Mouse (Mus musculus) embryonic facial prominence, embryonic 14.5 days (tissue): Measurements from ENCODE around the gene Lexm. TPM values are rescaled to one million over a fixed set of nuclear protein-coding genes. Genes with fewer than 3 reads are reported as not detected.

ENCODE experiments used
- ATAC-seq: fragments of 200-750 bp; cut with Nextera tagmentation; 2 replicates; pipeline ENCODE4 v1.8.0; 2017; ENCODE audit warnings: low read depth, moderate number of reproducible peaks, moderate TSS enrichment
- DNase-seq: peaks from one replicate; pipeline ENCODE4 v3.0.0-alpha.2; 2015; ENCODE audit warnings: low spot score
- H3K27ac ChIP-seq: fragments of 300-500 bp; sonication (generic); replicated peaks from 2 replicates; pipeline ENCODE4 v1.5.1; 2014; ENCODE audit warnings: low read depth, mild to moderate bottlenecking, low read length, moderate library complexity
- H3K27me3 ChIP-seq: fragments of 300-500 bp; sonication (generic); replicated peaks from 2 replicates; pipeline ENCODE4 v1.6.1; 2014; ENCODE audit warnings: low read length; ENCODE audit not compliant: control insufficient read depth, insufficient read depth
- H3K36me3 ChIP-seq: fragments of 300-500 bp; sonication (generic); 2 replicates; pipeline ENCODE4 v1.6.1; 2014; ENCODE audit warnings: low read length, mixed read lengths; ENCODE audit not compliant: control insufficient read depth, insufficient read depth
- H3K4me1 ChIP-seq: fragments of 300-500 bp; sonication (generic); 2 replicates; pipeline ENCODE4 v1.6.1; 2014; ENCODE audit warnings: antibody characterized with exemption, low read length; ENCODE audit not compliant: control insufficient read depth, insufficient read depth
- H3K4me2 ChIP-seq: fragments of 300-500 bp; sonication (generic); 2 replicates; pipeline ENCODE4 v1.6.1; 2014; ENCODE audit warnings: low read depth, mild to moderate bottlenecking, low read length, moderate library complexity, mixed read lengths
- H3K4me3 ChIP-seq: fragments of 300-500 bp; sonication (generic); 2 replicates; pipeline ENCODE4 v1.5.1; 2014; ENCODE audit warnings: low read depth, mild to moderate bottlenecking, low read length
- H3K9ac ChIP-seq: fragments of 300-500 bp; sonication (generic); 2 replicates; pipeline ENCODE4 v1.6.1; 2014; ENCODE audit warnings: low read depth, mild to moderate bottlenecking, low read length, moderate library complexity, mixed read lengths
- H3K9me3 ChIP-seq: fragments of 300-500 bp; sonication (generic); 2 replicates; pipeline ENCODE4 v1.6.1; 2016; ENCODE audit warnings: low read length; ENCODE audit not compliant: control insufficient read depth
- WGBS: fragments of 180-500 bp; shearing (Covaris S2); extraction: QIAGEN DNeasy Blood & Tissue Kit; methylation state at CpG from one replicate; pipeline ENCODE4 v1.1.7; 2014; 5-methylcytosine and 5-hydroxymethylcytosine counted together
- polyA plus RNA-seq: library from polyadenylated mRNA; unstranded; fragments of >200 nt; fragmentation: Nextera tagmentation; extraction: Ambion mirVana; gene quantifications from 2 replicates; pipeline ENCODE4 v1.2.1, GENCODE M21; 2014

Gene Lexm
- polyA plus RNA-seq, 1 experiment from 2014 or later = not detected

GRCm38 (mm10) chr4:106557262-106557661 lies 59.8 kb downstream of the Lexm start:
- H3K36me3 ChIP-seq = no peaks in the 10 kb centered on the region
- H3K4me3 ChIP-seq = no peak overlapping the region
- ATAC-seq (no peak), DNase-seq (no peak)
- H3K9me3 ChIP-seq = no peaks in the 10 kb centered on the region
- 0 out of 2 replicates have a peak, but pooled peaks cover 3% of the 10 kb centered on the region for H3K27me3 ChIP-seq
- H3K4me1 ChIP-seq = peaks cover 10% of the 10 kb centered on the region
- no peak overlapping the region for H3K9ac ChIP-seq
- WGBS = 72% methylated on average over 5 of the region's 5 CpGs
- H3K27ac ChIP-seq = no peak overlapping the region
- no peak overlapping the region for H3K4me2 ChIP-seq

DNA sequence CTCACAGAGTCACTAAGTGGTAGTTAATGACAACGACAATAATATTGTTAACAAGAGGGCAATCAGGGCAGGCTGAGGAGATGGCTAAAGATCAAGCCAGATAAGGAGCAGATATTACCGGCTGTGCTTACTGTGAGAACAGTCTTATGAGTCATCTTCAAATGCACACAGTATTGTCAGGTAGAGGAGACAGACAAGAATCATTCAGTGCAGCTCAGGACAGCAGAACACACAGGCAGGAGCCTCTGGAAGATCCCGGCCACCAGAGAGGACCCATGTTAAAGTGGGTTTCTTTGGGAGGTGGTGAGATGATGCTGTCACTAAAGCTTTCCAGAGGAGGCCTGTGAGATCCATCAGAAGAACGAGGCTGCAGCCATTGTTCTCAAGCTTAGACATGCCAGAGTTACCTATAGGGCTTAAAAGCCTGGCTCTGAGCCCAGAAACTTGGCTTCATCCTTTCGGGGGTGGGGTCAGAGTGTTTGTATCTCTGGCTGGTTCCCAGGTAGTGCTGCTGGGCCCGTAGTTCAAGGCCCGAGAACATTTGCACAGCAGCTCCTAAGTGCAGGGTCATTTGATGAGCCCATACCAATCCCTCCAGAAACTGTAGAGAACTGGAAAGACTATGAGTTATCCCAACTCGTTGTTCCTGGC lies 66.4 kb downstream of the Lexm start:
- Histone ChIP-seq H3K27me3 (no peaks in the 10 kb centered on the region), H3K9me3 (no peaks in the 10 kb centered on the region), H3K9ac (no peak overlapping the region), H3K4me1 (no peaks in the 10 kb centered on the region), H3K4me2 (no peak overlapping the region), H3K27ac (no peak overlapping the region), H3K36me3 (no peaks in the 10 kb centered on the region), H3K4me3 (no peak overlapping the region)
- 63% methylated on average over 8 of the region's 8 CpGs for WGBS
- DNase-seq = peak; percentile 83
- peak; percentile 75; the same call in 1 of the 2 replicates for ATAC-seq

DNA sequence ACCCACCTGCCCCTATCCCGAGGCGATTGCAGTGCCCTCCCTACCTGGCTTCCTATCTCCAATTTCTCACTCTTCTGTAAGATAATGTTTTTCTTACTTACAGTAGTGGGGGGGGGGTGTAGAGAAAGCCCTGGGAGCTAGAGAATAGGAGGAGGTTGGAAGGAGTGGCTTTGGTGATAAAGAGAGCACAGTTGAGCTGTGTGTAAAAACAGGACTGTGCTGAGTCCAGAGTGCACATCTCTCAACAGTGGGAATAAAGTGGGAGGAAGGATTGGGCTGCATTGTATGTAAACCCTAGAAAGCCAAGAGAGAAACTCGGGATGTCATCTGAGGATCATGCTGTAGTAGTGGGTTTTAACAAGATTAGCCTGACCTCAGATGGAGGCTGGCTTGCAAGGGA lies 68.9 kb downstream of the Lexm start:
- ATAC-seq (no peak), DNase-seq (no peak)
- Histone ChIP-seq H3K27me3 (no peaks in the 10 kb centered on the region), H3K9me3 (no peaks in the 10 kb centered on the region), H3K36me3 (no peaks in the 10 kb centered on the region), H3K9ac (no peak overlapping the region), H3K27ac (no peak overlapping the region), H3K4me3 (no peak overlapping the region), H3K4me1 (no peaks in the 10 kb centered on the region), H3K4me2 (no peak overlapping the region)
- WGBS = 79% methylated on average over 3 of the region's 3 CpGs

GRCm38 (mm10) chr4:106546896-106547295 lies 70.1 kb downstream of the Lexm start:
- no peak overlapping the region for H3K4me3 ChIP-seq
- no peaks in the 10 kb centered on the region for H3K4me1 ChIP-seq
- H3K9me3 ChIP-seq = no peaks in the 10 kb centered on the region
- no peak overlapping the region for H3K9ac ChIP-seq
- H3K27me3 ChIP-seq = no peaks in the 10 kb centered on the region
- no peak overlapping the region for H3K27ac ChIP-seq
- no peak for ATAC-seq
- no peaks in the 10 kb centered on the region for H3K36me3 ChIP-seq
- DNase-seq = no peak
- 74% methylated on average over 1 of the region's 1 CpGs for WGBS
- no peak overlapping the region for H3K4me2 ChIP-seq

- 65% methylated on average over 8 of the region's 8 CpGs for WGBS
These were observed 71.1 kb downstream of the Lexm start for GRCm38 (mm10) chr4:106545817-106546373.

GRCm38 (mm10) chr4:106542211-106542610 lies 74.8 kb downstream of the Lexm start:
- H3K9ac ChIP-seq = no peak overlapping the region
- no peak overlapping the region for H3K27ac ChIP-seq
- H3K4me1 ChIP-seq = no peaks in the 10 kb centered on the region
- DNase-seq (no peak), ATAC-seq (no peak)
- no peaks in the 10 kb centered on the region for H3K36me3 ChIP-seq
- no peak overlapping the region for H3K4me2 ChIP-seq
- no peaks in the 10 kb centered on the region for H3K9me3 ChIP-seq
- no peaks in the 10 kb centered on the region for H3K27me3 ChIP-seq
- H3K4me3 ChIP-seq = no peak overlapping the region
- WGBS = 70% methylated on average over 2 of the region's 2 CpGs

More at GRCm38 (mm10) chr4:106545817-106546373, 71.1 kb downstream of the Lexm start:
- no peak for DNase-seq
- Histone ChIP-seq H3K36me3 (no peaks in the 10 kb centered on the region), H3K27me3 (no peaks in the 10 kb centered on the region), H3K4me1 (no peaks in the 10 kb centered on the region), H3K4me3 (no peak overlapping the region), H3K27ac (no peak overlapping the region), H3K9ac (no peak overlapping the region), H3K4me2 (no peak overlapping the region), H3K9me3 (no peaks in the 10 kb centered on the region)
- no peak for ATAC-seq

DNA sequence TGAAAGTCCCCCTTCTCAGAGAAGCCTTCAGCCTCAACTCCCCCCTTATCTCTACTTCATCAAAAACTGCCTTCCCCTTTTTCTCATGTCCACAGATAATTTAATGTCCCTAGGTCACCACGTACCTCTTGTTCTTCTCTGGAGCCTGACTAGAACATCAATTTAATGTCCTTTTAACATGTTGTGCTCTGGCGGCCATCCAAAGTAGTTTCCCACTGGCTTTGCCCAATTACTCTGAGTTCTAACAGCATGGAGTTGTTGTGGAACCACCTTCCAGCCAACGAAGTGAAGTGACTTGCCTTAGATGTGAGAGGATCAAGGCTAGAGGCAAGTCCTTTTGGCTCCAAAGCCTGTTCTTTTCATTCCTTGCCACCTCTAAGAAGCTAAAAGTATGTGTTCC lies 75.5 kb downstream of the Lexm start:
- H3K27ac ChIP-seq = no peak overlapping the region
- H3K4me1 ChIP-seq = no peaks in the 10 kb centered on the region
- no peak overlapping the region for H3K4me3 ChIP-seq
- no peaks in the 10 kb centered on the region for H3K36me3 ChIP-seq
- H3K27me3 ChIP-seq = no peaks in the 10 kb centered on the region
- no peaks in the 10 kb centered on the region for H3K9me3 ChIP-seq
- ATAC-seq (no peak), DNase-seq (no peak)
- no peak overlapping the region for H3K4me2 ChIP-seq
- 55% methylated on average over 3 of the region's 3 CpGs for WGBS
- H3K9ac ChIP-seq = no peak overlapping the region
